Mouse (Mus musculus) thymus, adult 18-20 months (tissue): ENCODE measurements around the gene Znrf1.
A peak's percentile ranks its signal among the peaks of the same experiment; 100 is the strongest.

Source experiments
- DNase-seq, 2 experiments: peaks; one replicate each; pipeline ENCODE4 v3.0.0; 2022; ENCODE audit warnings: mixed read lengths in 2 of 2

Gene Znrf1

DNA sequence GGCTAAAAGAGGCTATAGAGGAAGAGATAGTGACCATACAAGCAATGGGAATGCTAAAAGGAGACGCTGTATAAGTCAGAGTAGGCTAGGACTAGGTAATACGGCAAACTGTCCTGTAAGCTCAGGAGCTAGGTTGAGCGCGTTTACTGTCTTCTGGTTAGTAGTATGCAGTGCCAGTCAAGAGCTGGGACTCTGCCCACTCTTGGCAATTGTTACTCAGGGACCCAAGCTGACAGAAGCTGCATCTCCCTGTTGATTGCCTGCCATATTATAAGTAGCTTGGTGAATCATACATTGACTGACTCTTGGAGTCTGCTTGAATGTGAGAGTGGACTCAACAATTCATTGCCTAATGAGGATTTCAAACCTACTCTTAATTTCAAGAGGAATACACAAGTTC, 66.2 kb downstream of the Znrf1 start:
- no peak for DNase-seq

DNA sequence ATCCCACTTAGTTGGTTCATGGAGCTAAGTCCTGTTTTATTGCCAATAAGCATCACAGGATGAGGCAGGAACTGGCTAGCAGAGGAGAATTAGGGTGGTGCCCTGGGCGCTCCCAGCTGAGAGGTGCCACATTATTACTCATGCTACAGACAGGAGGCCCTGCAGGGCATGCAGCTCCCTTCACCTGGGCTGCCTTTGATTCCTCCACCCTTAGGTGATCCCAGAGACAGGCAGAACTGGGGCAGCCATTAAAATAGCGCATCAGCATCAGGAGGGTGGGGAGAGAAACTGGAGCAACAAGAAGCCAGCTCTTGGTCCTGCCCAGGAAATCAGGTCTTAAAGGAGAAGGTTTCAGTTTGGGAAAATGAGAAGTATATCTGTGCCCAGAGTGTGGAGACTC, 69.1 kb downstream of the Znrf1 start:
- no peak for DNase-seq

DNA sequence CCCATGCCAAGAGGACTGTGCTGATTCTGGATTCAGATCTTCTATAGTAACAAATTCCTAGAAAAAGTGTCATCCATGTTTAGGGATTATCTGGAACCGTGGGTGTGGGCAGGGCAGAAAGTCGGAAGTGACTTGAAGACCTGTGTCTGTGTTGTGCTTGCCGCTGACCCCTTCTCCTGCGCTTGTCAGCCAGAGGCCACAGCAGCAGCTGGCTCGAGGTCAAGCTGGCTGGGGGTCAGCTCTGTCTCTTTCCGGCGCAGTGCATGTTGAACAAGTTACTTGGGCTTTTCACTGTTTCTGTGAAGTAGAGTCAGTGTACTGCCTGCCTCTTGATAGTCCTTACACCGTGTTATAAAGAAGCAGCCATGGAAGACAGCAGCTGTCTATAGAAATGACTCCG, 71.1 kb downstream of the Znrf1 start:
- no peak for DNase-seq

DNA sequence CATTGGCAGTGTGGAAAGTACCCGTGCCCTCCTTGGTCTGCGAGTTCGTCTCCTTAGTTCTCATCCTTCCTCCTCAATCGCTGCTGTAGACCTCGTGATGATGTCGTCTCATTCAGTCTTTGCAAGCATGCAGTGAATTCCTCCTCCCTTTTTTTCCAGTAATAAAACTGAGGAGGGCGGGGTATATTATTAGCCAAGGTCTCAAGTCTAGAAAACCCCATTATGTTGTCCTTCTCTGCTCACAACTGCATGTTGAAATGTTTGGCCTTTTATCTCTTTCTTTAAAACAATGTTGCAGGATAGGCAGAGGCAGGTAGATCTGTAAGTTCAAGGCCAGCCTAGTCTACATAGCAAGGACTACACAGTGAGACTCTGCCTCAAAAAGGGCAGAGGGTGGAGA, 71.5 kb downstream of the Znrf1 start:
- DNase-seq, result no peak

DNA sequence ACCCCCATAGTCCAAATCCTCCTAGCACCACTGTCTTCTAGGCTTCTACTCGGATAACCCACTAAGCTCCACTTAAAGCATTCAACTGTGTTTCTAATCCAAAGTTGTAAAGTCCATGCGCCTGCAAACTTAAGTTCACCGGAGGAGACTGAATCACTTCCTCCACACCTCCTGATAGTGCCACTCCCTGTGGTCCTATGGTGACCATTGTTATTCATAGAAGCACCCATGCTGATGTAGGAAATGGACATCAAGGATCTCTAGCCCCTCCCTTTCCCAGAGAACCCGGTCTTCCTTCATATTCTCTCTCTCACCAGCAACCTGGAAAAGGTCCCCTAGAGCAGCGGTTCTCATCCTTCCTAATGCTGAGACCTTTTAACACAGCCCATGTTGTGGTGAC, 77.3 kb downstream of the Znrf1 start:
- no peak for DNase-seq

DNA sequence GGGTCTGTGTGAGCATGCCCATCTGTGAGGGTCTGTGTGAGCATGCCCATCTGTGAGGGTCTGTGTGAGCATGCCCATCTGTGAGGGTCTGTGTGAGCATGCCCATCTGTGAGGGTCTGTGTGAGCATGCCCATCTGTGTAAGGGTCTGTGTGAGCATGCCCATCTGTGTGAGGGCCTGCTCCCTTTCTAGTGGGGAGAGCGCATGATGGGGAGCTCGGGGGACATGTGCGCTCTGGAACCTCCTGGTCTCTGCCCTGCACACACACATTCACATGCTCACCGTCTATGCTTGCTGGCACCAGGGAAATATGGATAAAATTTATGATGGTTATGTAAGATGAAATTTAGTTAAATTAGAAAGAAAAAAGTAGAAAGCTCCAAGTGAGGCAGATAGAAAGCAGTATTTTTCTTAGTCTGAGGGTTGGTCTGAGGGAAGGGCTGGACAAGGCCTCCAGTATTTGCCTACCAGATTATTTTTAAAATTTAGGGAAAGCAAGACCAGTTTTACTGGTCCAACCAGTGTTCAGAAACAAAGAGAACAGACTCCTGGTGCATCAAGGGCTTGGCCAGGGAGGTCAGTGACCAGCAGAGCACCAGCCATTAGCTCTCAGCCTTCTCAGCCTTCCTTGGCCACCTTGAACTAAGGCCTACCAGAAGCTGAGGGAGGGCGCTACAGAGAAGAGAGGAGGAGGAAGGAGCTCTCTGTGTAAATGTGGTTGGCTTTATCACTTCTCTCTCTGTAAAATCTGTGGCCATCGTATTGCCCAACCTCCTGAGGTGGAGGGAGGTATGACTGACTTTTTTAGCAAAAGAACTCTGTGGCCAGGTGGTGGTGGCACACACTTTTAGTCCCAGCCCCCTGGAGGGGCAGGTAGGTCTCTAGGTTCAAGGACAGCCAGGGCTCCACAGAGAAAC, 79.1 kb downstream of the Znrf1 start:
- DNase-seq, result no peak

DNA sequence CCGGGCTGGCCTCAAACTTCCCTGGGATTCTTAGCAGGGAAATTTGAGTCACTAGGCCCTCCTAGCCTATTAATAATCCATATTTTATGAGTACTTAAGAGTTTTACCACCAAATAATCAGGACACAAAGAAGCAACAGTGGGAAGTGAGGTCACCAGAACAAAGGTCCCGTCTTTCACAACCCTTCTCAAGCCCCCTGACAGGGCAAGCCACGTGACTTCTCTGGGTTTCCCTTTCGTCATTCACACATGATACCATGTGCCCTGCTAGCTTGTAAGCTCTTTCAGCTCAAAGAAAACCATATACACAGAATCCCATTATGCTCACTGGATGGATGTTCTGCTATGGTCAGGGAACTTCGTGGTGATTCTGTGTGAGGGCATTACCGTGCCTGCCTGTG, 81.9 kb downstream of the Znrf1 start:
- no peak for DNase-seq

DNA sequence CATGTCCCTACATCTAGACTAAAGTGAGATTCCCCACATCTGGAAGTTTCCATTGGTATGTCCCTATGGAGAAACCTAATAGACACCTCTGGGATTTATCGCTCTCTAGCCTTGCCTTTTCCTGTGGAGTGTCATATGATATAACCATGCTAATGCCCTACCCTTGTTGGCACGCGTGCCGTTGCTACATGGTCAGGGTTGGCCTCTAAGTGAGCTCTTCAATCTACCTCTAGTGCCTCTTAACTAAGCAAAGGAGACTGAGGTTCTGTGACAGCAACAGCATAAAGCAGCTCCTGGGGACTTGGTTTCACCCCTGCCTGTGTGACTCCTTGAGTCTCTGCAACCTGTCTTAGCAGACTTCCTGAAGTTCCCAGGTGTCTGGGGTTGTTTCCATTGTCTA, 82.4 kb downstream of the Znrf1 start:
- no peak for DNase-seq

DNA sequence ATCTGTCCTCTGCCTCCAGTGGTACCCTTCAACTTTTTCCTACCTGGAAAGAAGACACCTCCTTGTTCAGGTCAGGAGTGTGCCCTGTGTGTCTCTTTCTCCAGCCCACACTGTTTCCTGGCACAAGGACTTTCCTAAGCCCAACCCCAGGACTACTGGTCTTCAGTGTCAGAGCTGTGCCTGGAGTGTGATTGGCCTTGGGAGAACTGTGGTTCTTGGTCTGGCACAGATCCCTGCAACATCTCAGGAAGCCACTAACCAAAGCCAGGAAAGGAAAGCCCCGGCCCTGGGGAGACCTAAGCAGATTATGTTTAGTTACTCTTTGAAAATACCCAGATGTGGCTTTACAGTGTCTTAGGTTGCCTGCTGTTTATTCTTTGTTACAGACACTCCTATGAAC, 84.0 kb downstream of the Znrf1 start:
- DNase-seq, result no peak

DNA sequence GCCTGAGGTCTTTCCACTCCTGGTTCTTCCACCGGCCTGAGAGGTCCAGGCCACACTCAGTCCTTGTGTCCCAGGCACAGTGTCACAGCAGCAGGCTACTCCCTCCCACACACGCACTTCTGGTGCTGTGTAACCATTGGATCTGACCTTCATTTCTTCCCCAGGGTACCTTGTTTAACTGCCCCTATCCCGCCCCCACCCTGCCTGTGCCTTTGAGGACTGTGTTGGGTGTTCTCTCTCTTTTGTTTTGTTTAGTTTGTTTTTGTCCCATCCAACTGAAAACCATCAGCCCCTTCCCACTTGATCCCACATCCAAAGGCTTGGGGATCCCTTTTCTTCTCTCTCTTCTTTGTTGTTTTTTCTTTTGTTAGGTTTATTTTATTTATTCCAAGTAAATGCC, 86.2 kb downstream of the Znrf1 start:
- DNase-seq, result no peak

DNA sequence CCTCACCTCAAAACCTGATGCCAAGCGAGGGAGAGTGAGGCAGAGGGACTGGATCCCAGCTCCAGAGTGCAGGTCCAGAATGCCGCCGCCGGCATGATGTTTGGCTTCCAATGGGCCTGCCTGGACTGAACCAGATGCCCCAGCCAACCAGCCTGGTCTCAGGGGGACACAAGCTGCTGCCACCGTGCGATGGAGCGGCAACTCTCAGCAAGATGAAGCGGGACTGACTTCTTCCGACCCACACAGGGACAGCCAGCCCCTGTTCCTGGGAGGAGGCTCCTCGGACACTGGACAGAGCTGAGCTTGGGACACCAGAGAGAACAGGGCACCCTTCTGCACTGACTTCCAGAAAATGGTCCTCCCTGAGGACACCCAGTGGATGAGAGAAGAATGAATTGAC, 86.7 kb downstream of the Znrf1 start:
- no peak for DNase-seq

DNA sequence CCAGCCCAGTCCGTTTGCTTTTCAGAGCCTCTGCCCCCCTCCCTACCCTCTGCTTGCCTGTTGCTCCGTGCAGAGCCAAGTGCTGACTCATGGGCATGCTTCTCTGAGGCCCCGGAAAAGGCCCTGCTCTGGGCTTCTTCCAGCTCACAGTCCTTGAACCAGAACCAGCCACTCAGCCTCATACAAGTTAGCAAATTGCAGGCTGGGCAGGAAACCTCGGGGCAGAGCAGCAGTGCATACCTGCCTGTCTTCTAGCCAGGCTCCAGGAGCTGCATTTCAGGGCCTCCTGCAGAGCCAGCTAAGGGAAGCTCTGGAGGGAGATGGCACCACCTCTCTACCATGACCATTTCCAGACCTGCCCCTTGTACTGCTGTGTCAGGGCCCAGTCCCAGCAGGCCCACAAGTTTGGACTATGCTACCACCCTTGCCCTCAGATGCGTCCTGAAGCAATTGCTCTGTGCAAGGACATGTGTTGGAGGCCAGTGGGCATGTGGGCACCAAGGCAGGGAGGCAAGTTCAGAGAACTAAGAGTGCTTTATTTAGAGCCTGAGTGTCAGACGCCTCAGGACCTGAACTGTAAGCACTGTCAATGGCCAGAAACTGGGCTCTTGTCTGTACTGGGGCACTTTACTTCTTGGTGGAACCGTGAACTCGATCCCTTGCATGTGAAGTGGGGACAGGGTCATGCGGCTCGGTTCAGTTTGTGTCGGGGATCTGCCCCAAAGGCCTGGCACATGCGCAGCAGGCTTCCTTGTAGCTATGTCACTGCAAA, 88.4 kb downstream of the Znrf1 start:
- DNase-seq, result peak in 1 of 2 experiments; percentile 32

DNA sequence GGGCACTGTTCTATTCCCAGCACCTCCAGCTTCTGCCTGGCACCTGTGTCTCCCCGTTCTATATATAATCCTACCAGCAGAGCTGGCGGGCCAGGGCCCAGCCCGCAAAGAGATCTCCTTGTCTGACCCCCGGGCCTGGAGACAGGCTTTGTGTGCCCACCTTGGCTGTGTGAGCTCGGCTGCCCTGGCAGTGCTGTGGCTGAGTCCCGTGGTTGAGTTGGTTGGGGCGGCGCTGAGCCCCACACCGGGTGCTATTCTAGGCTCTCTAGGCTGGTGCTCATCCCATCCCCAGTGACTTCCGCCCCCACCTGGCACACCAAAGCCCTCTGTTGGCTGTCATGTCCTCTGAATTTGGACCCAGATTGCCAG, 88.9 kb downstream of the Znrf1 start:
- peak; percentile 42 to 62 for DNase-seq

DNA sequence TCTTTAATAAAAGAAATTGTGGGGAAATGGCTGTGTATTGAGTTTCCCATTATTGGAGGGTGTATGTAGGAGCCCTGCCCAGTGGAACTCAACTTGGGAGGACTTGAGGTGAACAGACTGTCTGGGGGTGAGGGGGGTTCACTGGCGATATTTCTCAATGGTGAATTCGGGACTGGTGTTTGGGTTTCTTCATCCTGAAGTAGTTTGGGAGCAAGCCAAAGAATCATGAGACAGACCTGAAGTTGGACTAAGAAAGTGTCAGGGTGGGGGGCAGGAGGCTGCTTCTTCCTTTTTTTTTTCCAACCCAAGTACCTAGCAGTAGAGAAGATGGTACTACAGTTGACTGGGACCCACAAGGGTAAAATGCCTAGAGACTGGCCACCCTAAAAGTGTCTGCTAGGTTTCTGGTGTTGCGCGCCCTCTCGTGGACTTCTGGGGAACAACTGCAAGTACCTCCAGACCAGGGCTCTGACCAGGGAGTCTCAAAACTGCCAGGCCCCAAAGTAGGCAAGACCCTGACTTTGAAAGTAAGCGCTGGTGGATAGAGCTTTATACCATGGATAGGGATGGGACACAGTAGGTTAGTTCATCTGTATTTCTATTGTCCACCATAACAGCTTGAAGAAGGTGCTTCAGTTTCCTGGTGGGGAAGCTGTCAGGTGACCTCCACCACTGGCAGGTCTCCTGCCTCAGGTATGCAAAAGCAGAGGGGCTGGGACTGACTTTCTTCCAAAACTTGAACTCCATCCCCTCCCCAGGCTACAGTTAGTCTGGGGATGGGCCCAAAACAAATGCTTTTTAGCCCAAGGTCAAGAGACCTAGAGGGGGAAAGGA, 90.0 kb downstream of the Znrf1 start:
- DNase-seq, result peak in 1 of 2 experiments; percentile 37

DNA sequence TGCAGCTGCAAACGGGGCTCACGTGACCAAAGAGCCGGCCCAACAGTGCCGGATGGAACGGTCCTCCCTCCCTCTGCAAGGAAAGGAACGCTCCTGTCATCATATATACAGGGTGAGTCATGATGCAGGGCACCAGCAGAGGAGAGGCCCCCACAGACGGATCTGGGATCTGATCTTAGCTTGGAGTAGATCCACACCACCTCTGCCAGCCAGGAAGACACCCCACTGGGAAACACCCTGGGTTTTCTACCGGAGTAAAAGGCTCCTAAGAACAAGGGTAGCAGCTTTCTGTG, 90.6 kb downstream of the Znrf1 start:
- no peak for DNase-seq

DNA sequence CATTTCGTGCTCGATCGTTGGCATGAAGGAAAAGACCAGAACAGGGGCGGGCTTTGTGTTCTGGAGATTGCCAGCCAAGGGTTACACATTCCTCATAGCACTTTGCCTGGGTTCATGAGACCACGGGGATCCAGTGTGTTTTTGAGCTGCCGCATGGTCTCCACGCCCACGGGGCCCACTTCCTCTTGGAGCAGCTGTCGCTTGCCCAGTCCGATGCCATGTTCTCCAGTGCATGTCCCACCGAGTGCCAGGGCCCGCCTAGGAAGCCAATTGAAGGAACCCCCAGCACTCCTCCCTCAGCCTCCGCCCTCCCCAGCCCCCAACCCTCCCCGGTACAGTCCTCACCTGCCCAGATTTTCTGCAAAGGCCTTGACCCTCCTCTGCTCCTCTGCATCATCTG, 91.0 kb downstream of the Znrf1 start:
- no peak for DNase-seq

DNA sequence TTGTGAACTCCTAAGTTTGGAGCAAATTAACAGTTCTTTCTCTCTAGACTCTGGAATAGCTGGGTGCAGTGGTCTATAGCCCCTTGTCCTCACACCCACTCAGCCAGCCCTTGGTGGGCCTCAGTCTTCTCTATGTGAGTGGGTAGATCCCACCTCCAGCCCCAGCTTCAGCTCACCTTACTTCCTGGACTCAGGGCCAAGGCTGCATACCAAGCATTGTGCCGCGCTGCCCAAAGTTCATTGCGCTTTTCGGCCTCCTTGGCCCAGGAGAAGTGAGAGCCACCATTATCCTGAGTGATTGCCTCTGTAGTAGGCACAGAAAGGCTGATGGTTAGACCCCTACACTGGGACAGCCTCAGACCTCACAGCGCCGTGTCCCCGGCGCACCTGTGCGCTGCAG, 92.0 kb downstream of the Znrf1 start:
- DNase-seq, result no peak

DNA sequence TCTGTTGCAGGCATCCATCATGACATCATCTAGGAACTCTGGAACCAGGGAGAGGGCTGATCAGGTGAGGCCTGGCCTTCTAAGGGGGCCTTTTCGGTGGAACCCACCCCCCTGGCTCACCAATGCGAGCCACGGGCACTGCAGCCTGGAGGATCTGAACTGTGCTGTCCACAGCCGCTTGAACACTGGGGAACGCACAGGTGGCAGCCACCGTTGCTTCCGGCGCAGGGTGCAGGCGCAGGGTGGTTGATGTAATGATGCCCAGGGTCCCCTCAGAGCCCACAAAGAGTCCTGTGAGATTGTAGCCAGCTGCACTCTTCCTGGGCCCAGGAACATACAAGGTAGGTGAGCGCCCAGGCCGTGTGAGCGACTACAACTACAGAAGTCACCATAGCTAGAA, 92.5 kb downstream of the Znrf1 start:
- peak; percentile 42 to 65 for DNase-seq

DNA sequence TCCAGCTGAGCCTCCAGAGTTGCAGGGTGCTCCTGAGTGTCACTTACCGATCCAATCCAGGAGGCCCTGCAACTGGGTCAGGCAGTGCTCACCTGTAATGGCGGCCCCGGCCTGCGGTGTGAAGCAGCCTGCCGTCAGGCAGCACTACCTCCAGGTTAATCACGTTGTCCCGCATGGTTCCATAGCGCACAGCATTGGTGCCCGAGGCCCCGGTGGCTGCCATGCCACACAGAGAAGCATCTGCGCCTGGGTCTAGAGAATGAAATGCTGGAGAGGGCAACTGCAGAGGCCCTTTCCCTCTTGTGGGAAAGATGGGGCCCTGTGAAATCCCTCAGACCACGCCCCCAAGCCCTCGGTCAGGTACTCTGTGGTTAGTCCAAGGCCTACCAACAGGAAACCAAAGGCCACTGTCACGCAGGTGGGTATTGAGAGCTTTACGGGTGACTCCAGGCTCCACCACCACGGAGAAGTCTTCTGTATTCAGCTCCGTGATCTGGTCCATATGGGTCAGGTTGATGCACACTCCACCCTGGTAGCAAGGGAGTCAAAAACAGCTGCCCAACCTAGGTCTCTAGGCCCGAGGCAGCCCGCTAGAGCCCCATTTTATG, 93.1 kb downstream of the Znrf1 start:
- DNase-seq, result no peak

DNA sequence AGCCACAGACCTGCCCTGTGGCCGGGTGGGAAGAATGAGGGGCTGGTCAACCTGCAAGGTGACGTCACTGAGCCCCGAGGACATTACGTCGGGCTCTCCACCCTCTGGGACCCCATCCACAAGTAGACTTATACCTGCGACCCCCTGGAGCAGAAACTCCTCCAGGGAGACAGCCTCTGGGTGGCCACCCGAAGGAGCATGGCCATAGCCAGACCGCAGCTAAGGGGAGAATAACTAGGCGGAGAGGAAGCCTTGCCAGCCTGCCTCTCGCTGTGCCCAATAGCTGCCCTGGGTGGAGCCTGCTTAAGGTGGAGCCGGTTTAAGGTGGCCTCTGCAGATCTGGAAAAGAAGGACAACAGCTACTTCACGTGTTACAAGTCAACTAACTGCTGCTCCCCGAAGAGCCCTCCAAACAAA, 94.2 kb downstream of the Znrf1 start, which contains the start of gene Ldhd:
TSS of gene Ldhd (minus strand) at position 270 of the 417 bp plus-strand sequence.
- DNase-seq, result no peak

DNA sequence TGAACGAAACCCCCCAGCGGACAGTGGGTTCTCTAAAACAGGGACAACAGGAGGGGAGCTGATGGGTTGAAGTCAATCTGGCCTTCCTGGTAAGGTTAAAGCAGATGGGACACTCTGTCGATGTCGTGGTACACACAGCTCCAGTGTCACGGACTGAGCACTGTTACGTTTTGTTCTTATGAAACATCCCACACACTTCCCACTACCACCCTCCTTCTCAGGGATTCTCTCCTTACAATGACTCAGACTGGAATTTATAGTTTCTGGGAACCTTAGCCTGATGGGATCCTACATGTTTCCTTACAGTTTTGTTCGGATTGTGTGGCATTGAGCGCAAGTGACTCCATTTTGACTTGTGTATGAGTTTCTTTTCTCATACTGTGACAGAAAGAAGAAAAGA, 95.7 kb downstream of the Znrf1 start:
- no peak for DNase-seq

DNA sequence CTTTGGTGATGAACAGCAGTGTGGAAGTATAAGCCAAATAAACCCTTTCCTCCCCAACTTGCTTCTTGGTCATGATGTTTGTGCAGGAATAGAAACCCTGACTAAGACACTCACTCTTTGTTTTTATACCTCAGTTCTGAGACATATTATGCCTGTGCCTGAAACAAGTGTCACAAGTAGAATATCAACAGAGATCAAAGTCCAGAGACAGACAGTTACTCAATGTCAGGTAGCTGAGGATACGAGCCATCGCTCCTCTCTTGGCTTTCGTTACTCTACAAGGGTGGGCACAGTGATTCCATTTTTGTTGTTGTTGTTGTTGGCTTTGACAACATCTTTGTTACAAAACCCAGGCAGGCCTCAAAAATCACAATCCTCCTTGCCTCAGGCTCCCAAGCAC, 97.1 kb downstream of the Znrf1 start:
- no peak for DNase-seq

DNA sequence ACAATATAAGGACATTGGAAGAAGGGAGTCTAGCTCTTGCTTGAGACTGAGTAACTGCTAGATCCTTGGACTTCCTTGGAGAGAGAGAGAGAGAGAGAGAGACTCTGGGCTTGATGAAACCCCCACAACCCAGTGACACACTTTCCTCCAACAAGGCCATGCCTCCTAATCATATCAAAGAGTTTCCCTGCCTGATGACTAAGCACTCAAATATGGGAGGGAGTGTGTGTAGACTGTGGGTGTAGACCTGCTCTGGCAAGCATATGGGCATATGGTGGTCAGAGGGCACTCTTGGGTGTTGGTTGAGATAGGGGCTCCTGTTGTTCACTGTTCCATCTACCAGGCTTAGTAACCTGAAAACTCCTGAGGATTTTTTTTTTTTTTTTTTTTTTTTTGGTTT, 102.2 kb downstream of the Znrf1 start:
- no peak for DNase-seq
